Mouse (Mus musculus) lung, postnatal 0 days (tissue): ENCODE results near the gene Pyurf. TPM values are rescaled to one million over a fixed set of nuclear protein-coding genes. Genes with fewer than 3 reads are reported as not detected.

ENCODE experiments used
- ATAC-seq: fragments of 200-750 bp; cut with Nextera tagmentation; 2 replicates; pipeline ENCODE4 v1.8.0; 2017; ENCODE audit warnings: moderate library complexity
- DNase-seq: peaks from one replicate; pipeline ENCODE4 v3.0.0-alpha.2; 2016; ENCODE audit warnings: low spot score
- H3K27ac ChIP-seq: fragments of 300-500 bp; sonication (generic); 2 replicates; pipeline ENCODE4 v1.5.1; 2014; ENCODE audit warnings: antibody characterized with exemption, mild to moderate bottlenecking, low read length, mixed read lengths
- H3K27me3 ChIP-seq: fragments of 300-500 bp; sonication (generic); replicated peaks from 2 replicates; pipeline ENCODE4 v1.6.1; 2014; ENCODE audit warnings: low read length, mixed read lengths; ENCODE audit not compliant: insufficient read depth
- H3K36me3 ChIP-seq: fragments of 300-500 bp; sonication (generic); 2 replicates; pipeline ENCODE4 v1.6.1; 2014; ENCODE audit warnings: low read length, mixed read lengths; ENCODE audit not compliant: insufficient read depth
- H3K4me1 ChIP-seq: fragments of 300-500 bp; sonication (generic); 2 replicates; pipeline ENCODE4 v1.6.1; 2014; ENCODE audit warnings: antibody characterized with exemption, low read depth, low read length, mixed read lengths; ENCODE audit not compliant: insufficient read depth
- H3K4me2 ChIP-seq: fragments of 300-500 bp; sonication (generic); replicated peaks from 2 replicates; pipeline ENCODE4 v1.6.1; 2014; ENCODE audit warnings: low read depth, mild to moderate bottlenecking, low read length, moderate library complexity, mixed read lengths
- H3K4me3 ChIP-seq: fragments of 300-500 bp; sonication (generic); 2 replicates; pipeline ENCODE4 v1.5.1; 2014; ENCODE audit warnings: low read depth, low read length
- H3K9ac ChIP-seq: fragments of 300-500 bp; sonication (generic); replicated peaks from 2 replicates; pipeline ENCODE4 v1.6.1; 2014; ENCODE audit warnings: low read depth, mild to moderate bottlenecking
- H3K9me3 ChIP-seq: fragments of 300-500 bp; sonication (generic); 2 replicates; pipeline ENCODE4 v1.6.1; 2016; ENCODE audit warnings: low read length, mixed read lengths
- CTCF ChIP-seq: IDR thresholded peaks from 2 replicates; pipeline ENCODE4 v1.5.1; 2016; ENCODE audit warnings: antibody characterized with exemption, mild to moderate bottlenecking
- EP300 ChIP-seq: IDR thresholded peaks from 2 replicates; pipeline ENCODE4 v1.6.1; 2016; ENCODE audit warnings: antibody characterized with exemption, mild to moderate bottlenecking, control low read depth
- WGBS: fragments of 180-500 bp; shearing (Covaris S2); extraction: QIAGEN DNeasy Blood & Tissue Kit; methylation state at CpG from one replicate; pipeline ENCODE4 v1.1.7; 2014; 5-methylcytosine and 5-hydroxymethylcytosine counted together
- polyA plus RNA-seq: library from polyadenylated mRNA; unstranded; fragments of >200 nt; fragmentation: Nextera tagmentation; extraction: Ambion mirVana; gene quantifications from 2 replicates; pipeline ENCODE4 v1.2.1, GENCODE M21; 2015

The Pyurf gene
- polyA plus RNA-seq, 1 experiment from 2014 or later: 11.3 TPM

- Histone ChIP-seq H3K9me3 (no peaks in the 10 kb centered on the region), H3K27me3 (no peaks in the 10 kb centered on the region), H3K4me2 (peak within 1 kb of the TSS; percentile 69), H3K27ac (peak within 1 kb of the TSS; percentile 93), H3K4me3 (peak within 1 kb of the TSS; percentile 68), H3K4me1 (no peaks in the 10 kb centered on the region), H3K36me3 (no peaks in the 10 kb centered on the region), H3K9ac (peak within 1 kb of the TSS; percentile 60)
- TF ChIP-seq CTCF (no peak), EP300 (no peak)
- peak; percentile 37 for DNase-seq
- under 1% methylated on average over 10 of the region's 10 CpGs for WGBS
- ATAC-seq: no peak
These were observed 10.5 kb upstream of the Pyurf start, which contains the start of gene Lancl2 for GRCm38 (mm10) chr6:57702376-57702742. Gene Lancl2, plus strand, starts transcription at chr6:57702540.

- no peak for ATAC-seq
- Histone ChIP-seq H3K36me3 (no peaks in the 10 kb centered on the region), H3K4me2 (no peak overlapping the region), H3K4me1 (no peaks in the 10 kb centered on the region), H3K27ac (no peak overlapping the region), H3K9me3 (no peaks in the 10 kb centered on the region), H3K4me3 (no peak overlapping the region), H3K27me3 (no peaks in the 10 kb centered on the region), H3K9ac (no peak overlapping the region)
- TF ChIP-seq CTCF (no peak), EP300 (no peak)
- 67% methylated on average over 4 of the region's 4 CpGs for WGBS
- no peak for DNase-seq
These were observed 9.8 kb upstream of the Pyurf start for GRCm38 (mm10) chr6:57701686-57702085.

- no peak overlapping the region for H3K4me3 ChIP-seq
- H3K27me3 ChIP-seq: no peaks in the 10 kb centered on the region
- H3K4me2 ChIP-seq: no peak overlapping the region
- H3K9me3 ChIP-seq: no peaks in the 10 kb centered on the region
- WGBS: 81% methylated on average over 3 of the region's 3 CpGs
- H3K4me1 ChIP-seq: no peaks in the 10 kb centered on the region; the same call in 1 of the 2 replicates
- ATAC-seq: no peak
- no peak overlapping the region for H3K9ac ChIP-seq
- no peak for TF ChIP-seq EP300
- no peak for TF ChIP-seq CTCF
- no peaks in the 10 kb centered on the region; the same call in 1 of the 2 replicates for H3K36me3 ChIP-seq
- H3K27ac ChIP-seq: no peak overlapping the region
- DNase-seq: no peak
These were observed 1.2 kb upstream of the Pyurf start for GRCm38 (mm10) chr6:57693116-57693515.

GRCm38 (mm10) chr6:57684156-57684555, 7.7 kb downstream of the Pyurf start:
- Histone ChIP-seq H3K27ac (no peak overlapping the region), H3K4me3 (no peak overlapping the region), H3K9ac (no peak overlapping the region), H3K4me1 (no peaks in the 10 kb centered on the region), H3K36me3 (no peaks in the 10 kb centered on the region; the same call in 1 of the 2 replicates), H3K4me2 (no peak overlapping the region), H3K9me3 (no peaks in the 10 kb centered on the region), H3K27me3 (no peaks in the 10 kb centered on the region)
- TF ChIP-seq EP300 (no peak), CTCF (no peak)
- 100% methylated on average over 1 of the region's 1 CpGs for whole genome bisulfite sequencing
- ATAC-seq (no peak), DNase-seq (no peak)

- Histone ChIP-seq H3K27ac (no peak overlapping the region), H3K9ac (no peak overlapping the region), H3K4me2 (no peak overlapping the region), H3K27me3 (no peaks in the 10 kb centered on the region), H3K4me3 (no peak overlapping the region), H3K36me3 (no peaks in the 10 kb centered on the region), H3K4me1 (no peaks in the 10 kb centered on the region), H3K9me3 (no peaks in the 10 kb centered on the region)
- DNase-seq (no peak), ATAC-seq (no peak)
- TF ChIP-seq CTCF (no peak), EP300 (no peak)
- 52% methylated on average over 4 of the region's 4 CpGs for WGBS
These were observed 30.6 kb downstream of the Pyurf start for GRCm38 (mm10) chr6:57661295-57661694.

GRCm38 (mm10) chr6:57647256-57647655, 44.6 kb downstream of the Pyurf start:
- no peak overlapping the region for H3K4me2 ChIP-seq
- H3K36me3 ChIP-seq: no peaks in the 10 kb centered on the region
- H3K9ac ChIP-seq: no peak overlapping the region
- TF ChIP-seq CTCF (no peak), EP300 (no peak)
- ATAC-seq: no peak
- no peaks in the 10 kb centered on the region for H3K27me3 ChIP-seq
- H3K4me3 ChIP-seq: no peak overlapping the region
- no peak for DNase-seq
- WGBS: 35% methylated on average over 1 of the region's 1 CpGs
- H3K4me1 ChIP-seq: no peaks in the 10 kb centered on the region
- H3K9me3 ChIP-seq: no peaks in the 10 kb centered on the region
- no peak overlapping the region for H3K27ac ChIP-seq

GRCm38 (mm10) chr6:57641789-57642188, 50.1 kb downstream of the Pyurf start:
- H3K9ac ChIP-seq: no peak overlapping the region
- no peak overlapping the region for H3K4me3 ChIP-seq
- peak; percentile 39 for DNase-seq
- no peaks in the 10 kb centered on the region for H3K36me3 ChIP-seq
- H3K9me3 ChIP-seq: no peaks in the 10 kb centered on the region
- no peak overlapping the region for H3K27ac ChIP-seq
- H3K4me2 ChIP-seq: no peak overlapping the region
- WGBS: 11% methylated on average over 4 of the region's 4 CpGs
- no peaks in the 10 kb centered on the region for H3K27me3 ChIP-seq
- ATAC-seq: peak; percentile 76
- TF ChIP-seq EP300 (no peak), CTCF (no peak)
- peaks cover 3% of the 10 kb centered on the region; the same call in 1 of the 2 replicates for H3K4me1 ChIP-seq
